Mouse (Mus musculus): ENCODE measurements around the gene Gm19345.

DNA sequence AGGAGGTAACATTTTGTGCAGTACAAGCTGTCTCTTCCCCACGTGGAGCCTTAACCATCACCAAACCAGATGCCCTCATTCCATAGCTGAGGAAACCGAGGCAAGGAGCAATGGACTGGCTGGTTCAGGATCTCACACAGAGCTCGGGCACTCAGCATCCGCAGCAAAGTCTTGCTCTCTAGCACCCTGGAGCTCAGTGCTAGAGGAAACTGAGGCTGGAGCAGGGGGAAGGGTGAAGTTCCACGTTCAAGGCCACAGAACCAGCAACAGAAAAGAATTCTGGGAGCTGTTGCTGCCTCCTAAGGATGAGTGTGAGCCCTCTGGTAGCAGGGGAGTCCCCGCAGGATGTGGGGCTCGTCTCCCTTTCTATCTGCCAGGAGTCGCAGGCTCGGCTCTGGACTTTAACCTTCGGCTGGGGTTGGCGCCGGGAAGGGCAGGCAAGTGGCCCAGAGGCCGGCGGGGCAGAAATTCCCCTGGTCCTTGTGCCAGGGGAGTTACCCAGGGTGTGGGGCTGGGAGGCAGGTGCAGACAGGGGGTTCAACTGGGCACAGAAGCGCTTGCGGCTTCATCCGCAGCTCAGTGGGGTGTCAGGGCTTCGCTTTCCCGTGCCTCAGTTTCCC lies 8.8 kb upstream of the Gm19345 start:
- no peak for TF ChIP-seq CTCF (IDR thresholded peaks at IDR 0.05; ENCODE audit: low read depth, low read length)
- no peak for TF ChIP-seq POLR2A (IDR thresholded peaks at IDR 0.05; ENCODE audit: borderline replicate concordance, low read depth, low read length)
